Comparison of ENCODE assay signal across 26 mouse cellular contexts in the genomic region with DNA sequence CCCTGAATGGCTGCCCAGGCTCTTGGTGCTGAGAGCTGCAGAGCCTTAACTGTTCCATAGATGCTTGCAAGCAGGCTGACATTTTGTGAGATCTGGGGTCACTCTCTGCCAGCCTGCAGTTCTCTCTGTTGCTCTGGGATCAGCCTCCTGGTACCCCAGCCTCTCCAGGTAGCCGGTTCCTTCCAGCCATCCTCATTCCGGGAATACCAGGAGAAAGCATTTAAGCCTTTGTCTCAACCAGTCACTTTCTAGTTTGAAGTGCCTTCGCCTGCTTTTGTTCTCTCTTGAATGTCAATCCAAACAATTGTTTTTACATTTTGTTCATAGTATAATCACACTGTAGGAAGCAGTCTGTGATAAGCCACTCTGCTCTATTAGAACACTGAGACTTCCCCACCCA.
DNase-seq lines count a peak whose midpoint lies in the region; ATAC-seq and TF ChIP-seq lines count a peak whose summit lies in the region.
"Had no signal": no experiment of that assay in that cellular context is flagged by ENCODE, and none has a peak within 500 bp of the region (broad histone marks: within the 10 kb centered on the region; RNA-seq: fewer than 3 reads in every experiment).

No protein-coding gene starts in this region.

- no peak for TF ChIP-seq CTCF in forebrain, postnatal 0 days (IDR thresholded peaks at IDR 0.05; ENCODE audit: low read depth)

- H3K4me3 ChIP-seq in forebrain, embryonic 10.5 days: no peak overlapping the region
- no peak overlapping the region for H3K4me3 ChIP-seq in forebrain, postnatal 0 days (ENCODE audit: low read depth, low read length)
- H3K4me3 ChIP-seq: embryonic facial prominence, embryonic 13.5 days; embryonic facial prominence, embryonic 15.5 days; erythroblast, embryonic 14.5 days; forebrain, embryonic 13.5 days; forebrain, embryonic 15.5 days had no signal

- ATAC-seq in forebrain, postnatal 0 days: no peak
- ATAC-seq: CD4-positive, CD25-positive, alpha-beta regulatory T cell, adult 4 months; forebrain, embryonic 13.5 days; forebrain, embryonic 15.5 days; Patski had no signal

- no peak overlapping the region for H3K4me2 ChIP-seq in forebrain, postnatal 0 days (ENCODE audit: low read depth)
- H3K4me2 ChIP-seq: embryonic facial prominence, embryonic 13.5 days; embryonic facial prominence, embryonic 15.5 days; forebrain, embryonic 13.5 days; forebrain, embryonic 15.5 days had no signal

- H3K4me1 ChIP-seq in forebrain, embryonic 10.5 days: peaks cover 12% of the 10 kb centered on the region
- H3K4me1 ChIP-seq in forebrain, postnatal 0 days (ENCODE audit: insufficient read depth): no peaks in the 10 kb centered on the region
- H3K4me1 ChIP-seq: embryonic facial prominence, embryonic 13.5 days; embryonic facial prominence, embryonic 15.5 days; forebrain, embryonic 13.5 days; forebrain, embryonic 15.5 days had no signal

- H3K36me3 ChIP-seq in forebrain, embryonic 10.5 days (replicated peaks): no peaks in the 10 kb centered on the region
- no peaks in the 10 kb centered on the region for H3K36me3 ChIP-seq in forebrain, postnatal 0 days (ENCODE audit: insufficient read depth)
- H3K36me3 ChIP-seq: embryonic facial prominence, embryonic 13.5 days; embryonic facial prominence, embryonic 15.5 days; forebrain, embryonic 15.5 days; G1E had no signal

- no peaks in the 10 kb centered on the region for H3K9me3 ChIP-seq in forebrain, embryonic 10.5 days
- H3K9me3 ChIP-seq in forebrain, postnatal 0 days (ENCODE audit: low read length): no peaks in the 10 kb centered on the region
- H3K9me3 ChIP-seq: embryonic facial prominence, embryonic 13.5 days; embryonic facial prominence, embryonic 15.5 days; forebrain, embryonic 13.5 days; forebrain, embryonic 15.5 days had no signal

- H3K27ac ChIP-seq in forebrain, embryonic 10.5 days: peak overlapping the region; percentile 40; the same call in 1 of the 2 replicates
- H3K27ac ChIP-seq in forebrain, postnatal 0 days (ENCODE audit: low read depth, low read length): no peak overlapping the region
- H3K27ac ChIP-seq: embryonic facial prominence, embryonic 13.5 days; embryonic facial prominence, embryonic 15.5 days; forebrain, embryonic 13.5 days; forebrain, embryonic 15.5 days had no signal

- DNase-seq in forebrain, embryonic 10.5 days (ENCODE audit: extremely low spot score, low spot score): no peak
- DNase-seq in forebrain, postnatal 0 days: no peak
- DNase-seq in R1 (ENCODE audit: low read depth, low spot score) (peak; percentile 51), ZHBTc4 (ENCODE audit: low read depth, low spot score) (peak; percentile 84)
- no peak for DNase-seq in right cerebral cortex, postnatal 4 days
- no peak for DNase-seq in lung, postnatal 14 days
- DNase-seq: adrenal gland, adult 2 months; adrenal gland, postnatal 10 days; adrenal gland, postnatal 25 days; B cell, adult 2 months; cerebellum, adult 11 months; cerebellum, adult 18-20 months; cerebellum, adult 8-10 months; cerebellum, adult 9-11 months; cerebellum, postnatal 14 days; cerebellum, postnatal 36 days; embryo, embryonic 11 days had no signal

- H3K9ac ChIP-seq in forebrain, postnatal 0 days: no peak overlapping the region
- H3K9ac ChIP-seq: embryonic facial prominence, embryonic 13.5 days; embryonic facial prominence, embryonic 15.5 days; forebrain, embryonic 13.5 days; forebrain, embryonic 15.5 days had no signal

- no peaks in the 10 kb centered on the region for H3K27me3 ChIP-seq in forebrain, embryonic 10.5 days (ENCODE audit: poor library complexity, severe bottlenecking)
- 0 out of 2 replicates have a peak, but pooled peaks cover 3% of the 10 kb centered on the region for H3K27me3 ChIP-seq in forebrain, postnatal 0 days (ENCODE audit: insufficient read depth, low read length)
- H3K27me3 ChIP-seq: CH12.LX; embryonic facial prominence, embryonic 13.5 days; embryonic facial prominence, embryonic 15.5 days; forebrain, embryonic 13.5 days; forebrain, embryonic 15.5 days had no signal

- WGBS in forebrain, embryonic 10.5 days: 56% methylated on average over 3 of the region's 3 CpGs
- 45% methylated on average over 3 of the region's 3 CpGs for WGBS in forebrain, postnatal 0 days

Comparison
In these comparisons a context has a peak if more than half of its experiments do, and no peak if none do; other contexts are left out.
1. DNase-seq: peak in R1 (single experiment) and ZHBTc4 (single experiment); none in forebrain, embryonic 10.5 days (single experiment), forebrain, postnatal 0 days (single experiment), right cerebral cortex, postnatal 4 days (single experiment) and lung, postnatal 14 days (single experiment).